8 mouse cellular contexts compared by ENCODE assay signal in the genomic region with DNA sequence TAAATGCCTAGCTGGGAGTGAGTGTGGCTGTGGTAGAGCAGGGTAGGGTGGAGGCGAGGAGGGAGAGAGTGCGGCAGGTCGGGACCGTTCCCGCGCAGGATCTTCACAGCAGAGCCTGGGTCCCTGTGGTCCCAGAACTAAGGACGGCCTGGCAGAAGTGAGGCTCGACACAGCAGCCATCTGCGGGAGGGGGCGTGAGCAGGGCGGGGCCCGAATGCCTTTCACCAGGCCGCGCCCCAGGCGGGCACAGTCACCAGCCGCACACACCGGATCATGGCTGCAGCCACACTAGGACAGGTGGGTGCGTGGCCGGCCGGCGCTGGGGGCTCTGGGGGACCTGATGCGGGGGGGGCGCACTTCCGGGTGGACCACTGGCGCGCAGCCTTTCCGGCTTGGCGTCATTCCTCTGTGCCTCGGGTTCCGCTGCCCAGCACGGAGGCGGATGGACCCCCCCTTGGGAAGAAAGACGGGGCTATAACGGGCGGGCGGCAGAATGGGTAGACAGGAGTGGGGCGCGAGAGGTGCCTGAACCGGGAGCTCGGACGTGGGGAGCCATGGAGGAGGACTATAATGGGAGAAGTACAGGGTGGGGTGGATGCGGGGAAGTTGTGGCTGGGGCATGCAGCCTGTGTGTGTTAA. TPM values are rescaled to one million over a fixed set of nuclear protein-coding genes. Genes with fewer than 3 reads are reported as not detected.
DNase-seq lines count a peak whose midpoint lies in the region; TF ChIP-seq lines count a peak whose summit lies in the region.

Gene Bcat2 (plus strand): TSS at position 51 of the 639 bp plus-strand sequence.

- H3K27ac ChIP-seq in left cerebral cortex, adult 2 months, result peak within 1 kb of the TSS; percentile 93
- peak within 1 kb of the TSS; percentile 53 for H3K27ac ChIP-seq in macrophage

- H3K4me3 ChIP-seq in left cerebral cortex, adult 2 months, result peak within 1 kb of the TSS; percentile 57
- H3K4me3 ChIP-seq in macrophage (ENCODE audit: inconsistent target), result peak within 1 kb of the TSS; percentile 80

- intact Hi-C loops in gastrocnemius, postnatal 14 days (cut with DNase I; ENCODE audit: low total_unique reads), result no loop called here
- intact Hi-C loops in left cerebral cortex, adult 2 months (cut with DNase I), result loop anchor here (2.0 kb wide), 1 partner anchor 19 kb away; no protein-coding TSS in a partner anchor

- no peak for TF ChIP-seq CTCF in left cerebral cortex, adult 2 months (IDR thresholded peaks at IDR 0.05)

- peaks cover 48% of the 10 kb centered on the region for H3K79me2 ChIP-seq in macrophage (ENCODE audit: inconsistent target)

- WGBS in macrophage (ENCODE audit: missing documents), result 2% methylated on average over 21 of the region's 42 CpGs

- H3K36me3 ChIP-seq in macrophage (ENCODE audit: inconsistent target), result peaks cover 3% of the 10 kb centered on the region; the same call in 1 of the 2 replicates

- DNase-seq in adrenal gland, adult 18-20 months (ENCODE audit: low spot score in 2 of 2), result peak; percentile 79 to 84
- peak; percentile 81 for DNase-seq in embryo, embryonic 10.5 days (ENCODE audit: low spot score)
- DNase-seq in gastrocnemius, postnatal 14 days, result peak; percentile 74
- DNase-seq in induced T-regulatory cell, adult 2 months (ENCODE audit: low read depth), result peak; percentile 85
- DNase-seq in left cerebral cortex, adult 2 months (ENCODE audit: extremely low spot score in 1 of 2, low spot score in 2 of 2), result peak; percentile 65 to 71
- peak; percentile 73 for DNase-seq in right cerebral cortex, adult 18-20 months
- DNase-seq in urinary bladder, postnatal 14 days (ENCODE audit: low spot score), result peak; percentile 82

RNA-seq across cellular contexts. Expression of gene Bcat2, which starts in this region (rescaled TPM):
- total RNA-seq in adrenal gland, adult 18-20 months (2021), result 100 to 1,000 TPM; 164 to 265 TPM
- total RNA-seq in gastrocnemius, postnatal 14 days (2021), result 10 to 100 TPM; 37.2 to 37.8 TPM
- 10 to 100 TPM; 25.4 to 26.2 TPM for total RNA-seq in left cerebral cortex, adult 2 months (2021)
- total RNA-seq in macrophage (2018; cell fraction: chromatin; rRNA removed), result 10 to 100 TPM; 20.0 to 99.2 (median 54.1) TPM
- total RNA-seq in macrophage (2018; cell fraction: cytosol; rRNA removed), result 10 to 100 TPM; 32.6 to 70.4 (median 51.1) TPM
- total RNA-seq in macrophage (2018; cell fraction: nucleus; rRNA removed), result 10 to 100 TPM; 26.7 to 83.3 (median 51.8) TPM
- polyA plus RNA-seq in macrophage (2018), result 31.4 to 52.8 TPM (median 38.5 TPM) in 3 replicates

Comparison
In these comparisons a context has a peak if more than half of its experiments do, and no peak if none do; other contexts are left out.
1. Peak in every context shown above with its lines: DNase-seq, H3K4me3 ChIP-seq and H3K27ac ChIP-seq.
2. RNA of gene Bcat2 (total RNA-seq): 164 to 265 TPM in adrenal gland, adult 18-20 months; 37.2 to 37.8 TPM in gastrocnemius, postnatal 14 days and 25.4 to 26.2 TPM in left cerebral cortex, adult 2 months; every median in the first group is over 4 times any median in the second.